Mouse (Mus musculus) c-Kit-negative CD71-positive TER-119-positive erythroid progenitor cells, embryonic 14.5 days (primary cell): Measurements from ENCODE around the gene Akt1.

ENCODE experiments used
- DNase-seq: peaks from one replicate; pipeline ENCODE4 v3.0.0-alpha.2; 2013; ENCODE audit warnings: low read depth, low spot score

Akt1 gene

GRCm38 (mm10) chr12:112628197-112628596, 46.5 kb downstream of the Akt1 start:
- no peak for DNase-seq

GRCm38 (mm10) chr12:112627097-112627881, 47.4 kb downstream of the Akt1 start:
- DNase-seq: no peak

GRCm38 (mm10) chr12:112626455-112626854, 48.2 kb downstream of the Akt1 start:
- DNase-seq: no peak

GRCm38 (mm10) chr12:112625700-112626099, 49.0 kb downstream of the Akt1 start:
- no peak for DNase-seq

- no peak for DNase-seq
These were observed 50.9 kb downstream of the Akt1 start for GRCm38 (mm10) chr12:112623742-112624141.

- no peak for DNase-seq
These were observed 52.8 kb downstream of the Akt1 start for GRCm38 (mm10) chr12:112621900-112622299.

GRCm38 (mm10) chr12:112620354-112621061, 54.2 kb downstream of the Akt1 start:
- DNase-seq: no peak

- DNase-seq: no peak
These were observed 54.9 kb downstream of the Akt1 start, which contains the start of gene Adssl1 for GRCm38 (mm10) chr12:112619686-112620353. Adssl1 (plus strand) TSS chr12:112620045.

GRCm38 (mm10) chr12:112618981-112619685, 55.6 kb downstream of the Akt1 start:
- no peak for DNase-seq

- no peak for DNase-seq
These were observed 56.7 kb downstream of the Akt1 start for GRCm38 (mm10) chr12:112617898-112618380.

- no peak for DNase-seq
These were observed 57.5 kb downstream of the Akt1 start for GRCm38 (mm10) chr12:112617184-112617583.

GRCm38 (mm10) chr12:112616668-112617067, 58.0 kb downstream of the Akt1 start:
- DNase-seq: no peak

GRCm38 (mm10) chr12:112609031-112609430, 65.7 kb downstream of the Akt1 start:
- DNase-seq: no peak

- DNase-seq: no peak
These were observed 67.7 kb downstream of the Akt1 start for GRCm38 (mm10) chr12:112606998-112607397.

GRCm38 (mm10) chr12:112605766-112606165, 68.9 kb downstream of the Akt1 start:
- DNase-seq: no peak

- no peak for DNase-seq
These were observed 69.7 kb downstream of the Akt1 start for GRCm38 (mm10) chr12:112604709-112605649.

GRCm38 (mm10) chr12:112604022-112604421, 70.7 kb downstream of the Akt1 start:
- DNase-seq: no peak
